Mouse (Mus musculus) small intestine, adult 2 months (tissue): Measurements from ENCODE around the gene Evc2.

Experiments
- CTCF ChIP-seq: fragments of 200-500 bp; IDR thresholded peaks from 2 replicates; pipeline ENCODE4 v1.5.1; 2012; ENCODE audit warnings: low read depth, mild to moderate bottlenecking, control low read depth, inconsistent platforms, low read length, moderate library complexity, mixed read lengths; ENCODE audit not compliant: insufficient replicate concordance, insufficient read length; ENCODE audit errors: extremely low read depth
- POLR2A ChIP-seq: fragments of 200-500 bp; IDR thresholded peaks from 2 replicates; pipeline ENCODE4 v1.6.1; 2012; ENCODE audit warnings: low read depth, mild to moderate bottlenecking, control low read depth, inconsistent platforms, low read length, moderate library complexity

DNA sequence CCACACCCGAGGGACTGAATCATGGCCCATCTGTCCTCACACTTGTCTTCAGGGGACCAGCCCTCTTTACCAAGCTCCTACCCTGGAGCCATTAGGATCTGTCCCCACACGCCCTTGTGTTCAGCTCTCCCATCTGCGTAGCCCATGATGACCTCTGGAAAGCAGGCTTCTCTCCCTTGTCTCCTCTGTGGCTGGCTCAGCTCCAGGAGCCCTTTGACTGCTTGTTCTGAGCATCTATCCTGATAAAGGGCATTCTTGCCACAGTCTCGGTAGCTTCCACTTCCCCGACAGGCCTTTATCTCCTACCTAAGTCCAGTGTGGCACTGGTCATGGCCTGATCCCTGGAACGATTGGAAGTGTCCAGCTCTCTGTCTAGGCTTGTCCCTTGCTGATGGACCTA is 11.6 kb upstream of the Evc2 start:
- TF ChIP-seq POLR2A (no peak), CTCF (no peak)
